Mouse (Mus musculus) G1E (cell line): ENCODE data around the gene Matn4. TPM values are rescaled to one million over a fixed set of nuclear protein-coding genes. Genes with fewer than 3 reads are reported as not detected.

ENCODE experiments used
- ATAC-seq: 2 replicates; pipeline ENCODE4 v1.8.0; 2016; ENCODE audit warnings: mild to moderate bottlenecking; ENCODE audit not compliant: insufficient number of reproducible peaks, poor library complexity, low FRiP score, severe bottlenecking; ENCODE audit errors: extremely low read depth
- DNase-seq: peaks from one replicate; pipeline ENCODE4 v3.0.0; 2012; ENCODE audit warnings: low spot score
- H3K27me3 ChIP-seq: 2 replicates; pipeline ENCODE4 v1.6.1; 2012; ENCODE audit warnings: mild to moderate bottlenecking, low read length, inconsistent platforms; ENCODE audit not compliant: insufficient read depth
- H3K36me3 ChIP-seq: replicated peaks from 2 replicates; pipeline ENCODE3; 2012; ENCODE audit warnings: mild to moderate bottlenecking, inconsistent platforms
- H3K4me1 ChIP-seq: 2 replicates; pipeline ENCODE4 v1.6.1; 2012; ENCODE audit warnings: low read depth, low read length, inconsistent platforms, mixed read lengths; ENCODE audit not compliant: insufficient read depth
- H3K4me3 ChIP-seq: 2 replicates; pipeline ENCODE4 v1.5.1; 2012; ENCODE audit warnings: low read depth, mild to moderate bottlenecking, inconsistent platforms, low read length, moderate library complexity, mixed read lengths
- H3K9me3 ChIP-seq: replicated peaks from 2 replicates; pipeline ENCODE4 v1.6.1; 2012; ENCODE audit warnings: inconsistent platforms
- CTCF ChIP-seq: IDR thresholded peaks from 2 replicates; pipeline ENCODE4 v1.5.1; 2012; ENCODE audit warnings: low read depth, low read length, inconsistent platforms, mixed read lengths
- GATA1 ChIP-seq: IDR thresholded peaks from 2 replicates; pipeline ENCODE4 v1.6.1; 2012; ENCODE audit warnings: borderline replicate concordance, low read length, inconsistent platforms, mixed read lengths
- GATA2 ChIP-seq: IDR thresholded peaks from 2 replicates; pipeline ENCODE4 v1.6.1; 2012; ENCODE audit warnings: low read depth, low read length, inconsistent platforms, borderline replicate concordance
- POLR2AphosphoS5 ChIP-seq: IDR thresholded peaks from 2 replicates; pipeline ENCODE4 v1.6.1; 2012; ENCODE audit warnings: low read depth, low read length, inconsistent platforms; ENCODE audit not compliant: insufficient replicate concordance
- TAL1 ChIP-seq: conservative IDR thresholded peaks from 2 replicates; pipeline ENCODE4 v1.6.1; 2012; ENCODE audit warnings: low read depth, low read length, inconsistent platforms, mixed read lengths
- polyA plus RNA-seq: library from polyadenylated mRNA; stranded (reverse); fragments of >175 nt; gene quantifications from 2 replicates; pipeline ENCODE4 v1.2.3, GENCODE M21; 2012
- total RNA-seq, 2 experiments: library from RNA; stranded (forward) in 1 of 2; stranded (reverse) in 1 of 2; fragments of 200-1000 nt in 1 of 2; fragments of >200 nt in 1 of 2; fragmentation: Nextera tagmentation in 1 of 2; gene quantifications; 2 replicates each; pipeline ENCODE4 v1.2.3; 2014 to 2017

The Matn4 gene
- total and polyA plus RNA-seq, 3 experiments: under 0.01 TPM; not detected in 2

- H3K4me3 ChIP-seq: no peak overlapping the region
- TF ChIP-seq GATA2: no peak
- no peak for TF ChIP-seq CTCF
- TF ChIP-seq POLR2AphosphoS5: no peak
- no peak for TF ChIP-seq GATA1
- TF ChIP-seq TAL1: no peak
- no peaks in the 10 kb centered on the region for H3K4me1 ChIP-seq
- peaks cover 12% of the 10 kb centered on the region; the same call in 1 of the 2 replicates for H3K27me3 ChIP-seq
- H3K9me3 ChIP-seq: no peaks in the 10 kb centered on the region
- no peaks in the 10 kb centered on the region for H3K36me3 ChIP-seq
- no peak for ATAC-seq
- DNase-seq: no peak
Measured at GRCm38 (mm10) chr2:164437710-164438109, 32.8 kb upstream of the Matn4 start.

GRCm38 (mm10) chr2:164436961-164437360, 32.0 kb upstream of the Matn4 start:
- no peak for ATAC-seq
- Histone ChIP-seq H3K4me1 (no peaks in the 10 kb centered on the region), H3K9me3 (no peaks in the 10 kb centered on the region), H3K27me3 (peaks cover 11% of the 10 kb centered on the region; the same call in 1 of the 2 replicates), H3K4me3 (no peak overlapping the region), H3K36me3 (no peaks in the 10 kb centered on the region)
- DNase-seq: no peak
- TF ChIP-seq POLR2AphosphoS5 (no peak), TAL1 (no peak), GATA1 (no peak), GATA2 (no peak), CTCF (no peak)

GRCm38 (mm10) chr2:164436215-164436913, 31.4 kb upstream of the Matn4 start:
- DNase-seq (no peak), ATAC-seq (no peak)
- Histone ChIP-seq H3K4me3 (no peak overlapping the region), H3K4me1 (no peaks in the 10 kb centered on the region), H3K9me3 (no peaks in the 10 kb centered on the region), H3K36me3 (no peaks in the 10 kb centered on the region), H3K27me3 (peaks cover 11% of the 10 kb centered on the region; the same call in 1 of the 2 replicates)
- TF ChIP-seq TAL1 (no peak), GATA2 (no peak), POLR2AphosphoS5 (no peak), GATA1 (no peak), CTCF (no peak)

GRCm38 (mm10) chr2:164435216-164436090, 30.5 kb upstream of the Matn4 start:
- no peaks in the 10 kb centered on the region for H3K9me3 ChIP-seq
- ATAC-seq (no peak), DNase-seq (no peak)
- peaks cover 11% of the 10 kb centered on the region; the same call in 1 of the 2 replicates for H3K27me3 ChIP-seq
- no peaks in the 10 kb centered on the region for H3K4me1 ChIP-seq
- TF ChIP-seq POLR2AphosphoS5 (no peak), TAL1 (no peak), CTCF (no peak), GATA1 (no peak), GATA2 (no peak)
- H3K36me3 ChIP-seq: no peaks in the 10 kb centered on the region
- H3K4me3 ChIP-seq: no peak overlapping the region

- DNase-seq (no peak), ATAC-seq (no peak)
- Histone ChIP-seq H3K36me3 (no peaks in the 10 kb centered on the region), H3K27me3 (peaks cover 11% of the 10 kb centered on the region; the same call in 1 of the 2 replicates), H3K4me1 (no peaks in the 10 kb centered on the region), H3K9me3 (no peaks in the 10 kb centered on the region), H3K4me3 (no peak overlapping the region)
- no peak for TF ChIP-seq TAL1
- TF ChIP-seq GATA2: no peak
- TF ChIP-seq GATA1: no peak
Measured at GRCm38 (mm10) chr2:164434681-164435080, 29.7 kb upstream of the Matn4 start.

- TF ChIP-seq TAL1: no peak
- no peak for TF ChIP-seq GATA2
- no peak for TF ChIP-seq POLR2AphosphoS5
- H3K27me3 ChIP-seq: peaks cover 13% of the 10 kb centered on the region
- no peaks in the 10 kb centered on the region for H3K9me3 ChIP-seq
- H3K36me3 ChIP-seq: no peaks in the 10 kb centered on the region
- no peak for ATAC-seq
- H3K4me1 ChIP-seq: no peaks in the 10 kb centered on the region
- H3K4me3 ChIP-seq: no peak overlapping the region
- no peak for DNase-seq
Measured at GRCm38 (mm10) chr2:164433278-164433895, 28.4 kb upstream of the Matn4 start.
